Mouse (Mus musculus) heart, postnatal 4 days (tissue): ENCODE measurements at regions not wholly inside any gene's neighbourhood (a gene's known extent, or its start where the extent isn't known, plus 50 kb on each side); places are given as distances from the start of the nearest gene placed in this dataset.
"Not testable (repeated sequence)": the region's sequence is repeated elsewhere in the genome, so short reads cannot be mapped to it uniquely, and the experiment has no call there.

Source experiments
- DNase-seq: peaks from one replicate; pipeline ENCODE4 v3.0.0; 2021

DNA sequence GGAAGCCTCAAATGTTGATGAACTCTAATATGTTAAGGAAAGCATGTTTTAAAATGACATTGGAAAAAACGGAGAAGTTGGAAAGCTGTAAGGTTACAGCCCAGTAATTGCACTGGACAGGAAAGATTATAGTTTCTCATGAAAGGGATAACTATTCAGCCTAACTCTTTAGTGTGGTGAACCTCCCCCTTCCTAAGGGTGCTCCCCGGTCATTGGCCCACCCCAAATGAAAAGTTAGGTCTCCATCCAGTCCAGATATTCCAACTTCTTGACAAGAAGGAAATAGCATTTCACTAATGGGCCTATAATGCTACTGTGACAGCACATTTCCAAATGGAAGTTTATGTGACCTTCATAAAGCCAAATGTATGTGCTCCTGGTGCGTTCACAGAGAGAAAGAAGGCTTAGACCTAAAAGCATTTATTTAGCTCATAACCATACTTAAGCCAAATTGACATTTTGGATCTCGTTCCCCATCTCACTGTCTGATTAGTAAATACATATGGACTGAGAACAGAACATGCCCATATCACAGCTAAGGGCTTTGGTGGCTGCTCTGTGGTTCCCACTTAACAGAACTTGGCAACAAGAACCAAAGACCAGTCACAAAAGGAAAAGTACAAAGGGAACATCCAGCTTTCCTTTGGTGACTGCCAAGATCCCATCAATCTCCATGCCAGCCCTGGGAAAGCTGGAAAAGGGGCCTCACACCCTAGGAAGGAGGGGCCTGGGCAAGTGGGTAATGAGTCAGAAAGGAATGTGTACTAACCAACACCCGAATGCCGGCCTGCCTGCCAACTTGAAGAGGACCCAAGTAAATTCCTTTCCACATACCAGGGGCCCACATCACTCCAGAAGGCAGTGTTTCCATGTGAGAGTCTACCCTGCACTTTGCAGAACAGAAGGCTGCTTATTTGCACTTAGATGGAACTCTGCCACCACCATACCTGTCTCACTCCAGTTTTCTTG, 155.1 kb upstream of the Chst7 start:
- peak; percentile 46 for DNase-seq

DNA sequence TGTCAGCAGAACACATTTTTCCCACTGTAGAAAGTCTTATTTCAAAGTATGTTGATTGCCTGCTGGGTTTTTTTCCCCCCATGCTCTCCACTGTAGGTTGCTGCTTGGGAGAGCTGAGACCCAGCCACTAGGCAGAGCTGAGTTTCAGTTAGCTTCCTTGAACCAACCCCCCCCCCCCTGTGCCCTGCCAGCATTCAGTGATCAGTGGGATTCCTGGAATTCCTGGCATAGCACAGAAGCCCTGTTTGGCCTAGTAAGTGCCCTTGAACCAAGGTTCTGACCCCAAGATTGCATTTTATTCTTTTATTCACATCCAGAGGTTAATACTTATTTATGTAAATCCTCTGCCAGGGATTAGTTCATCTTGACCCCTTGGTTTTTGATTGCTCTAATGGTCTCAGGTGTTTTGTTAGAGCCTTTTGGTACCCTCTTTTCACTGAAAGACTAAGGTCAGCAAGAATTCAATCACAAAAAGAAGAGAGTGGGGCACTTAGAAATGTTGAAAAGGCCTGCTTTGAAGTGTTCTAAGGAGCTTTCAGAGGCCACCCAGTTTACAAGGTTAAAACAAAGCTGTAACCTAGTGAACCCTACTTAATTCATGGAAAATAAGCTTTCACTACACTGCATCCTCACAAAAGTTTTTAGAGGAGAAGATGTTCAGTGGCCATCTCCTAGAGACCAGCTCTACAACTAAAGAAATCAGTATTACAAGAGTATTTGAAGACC, 152.6 kb upstream of the Chst7 start:
- no peak for DNase-seq

DNA sequence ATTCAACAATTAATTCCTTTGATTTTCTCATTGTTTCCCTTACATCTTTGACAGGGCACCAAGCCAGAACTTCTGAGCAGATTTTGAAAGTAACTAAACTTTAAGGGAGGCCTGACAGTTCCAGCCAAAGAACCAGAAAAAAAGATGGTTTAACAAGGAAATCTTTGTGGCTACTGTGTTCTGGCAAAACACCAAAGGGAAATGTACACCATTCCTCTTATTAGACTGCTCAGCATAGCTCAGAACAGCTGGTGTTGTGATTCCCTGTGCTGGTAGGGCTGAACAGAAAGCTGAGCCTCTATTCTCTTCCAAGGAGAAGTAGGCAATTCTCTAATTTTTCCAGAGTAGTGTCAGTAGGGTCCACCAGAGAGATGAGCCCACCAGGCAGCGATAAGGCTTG, 142.4 kb upstream of the Chst7 start:
- no peak for DNase-seq

DNA sequence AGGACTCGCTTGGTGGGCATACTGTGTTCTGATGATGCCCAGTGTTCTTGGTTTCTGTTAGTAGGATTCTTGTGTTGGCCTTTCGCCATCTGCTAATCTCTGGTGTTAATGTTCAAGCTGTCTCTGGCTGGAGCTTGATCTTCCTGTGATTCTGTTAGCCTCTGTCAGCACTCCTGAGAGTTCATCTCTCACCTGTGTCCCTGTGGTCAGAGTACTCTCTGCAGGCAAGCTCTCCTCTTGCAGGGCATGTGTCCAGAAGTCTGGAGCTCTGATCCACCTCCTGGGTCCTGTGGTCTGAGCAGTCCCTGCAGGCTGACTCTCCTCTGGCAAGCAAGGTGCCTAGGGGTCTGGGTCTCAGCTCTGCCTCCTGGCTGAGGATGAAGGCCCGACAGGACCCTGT, 130.0 kb upstream of the Chst7 start:
- not testable (repeated sequence) for DNase-seq

DNA sequence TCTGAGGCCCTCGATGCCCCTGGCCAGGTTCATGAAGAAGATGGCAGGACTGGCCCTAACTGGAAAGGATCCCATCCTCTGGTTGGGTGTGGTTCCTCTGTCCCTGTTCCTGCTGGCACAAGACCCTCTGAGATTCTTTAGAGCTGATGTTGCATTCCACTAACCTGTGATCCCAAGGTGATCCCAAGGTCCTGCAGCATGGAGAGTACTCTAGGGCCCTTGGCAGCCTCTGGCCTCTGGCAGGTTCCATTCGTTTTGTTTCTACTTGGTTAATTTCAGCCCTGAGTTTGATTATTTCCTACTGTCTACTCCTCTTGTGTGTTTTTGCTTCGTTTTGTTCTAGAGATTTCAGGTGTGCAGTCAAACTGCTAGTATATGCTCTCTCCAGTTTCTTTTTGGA, 129.5 kb upstream of the Chst7 start:
- no peak for DNase-seq

DNA sequence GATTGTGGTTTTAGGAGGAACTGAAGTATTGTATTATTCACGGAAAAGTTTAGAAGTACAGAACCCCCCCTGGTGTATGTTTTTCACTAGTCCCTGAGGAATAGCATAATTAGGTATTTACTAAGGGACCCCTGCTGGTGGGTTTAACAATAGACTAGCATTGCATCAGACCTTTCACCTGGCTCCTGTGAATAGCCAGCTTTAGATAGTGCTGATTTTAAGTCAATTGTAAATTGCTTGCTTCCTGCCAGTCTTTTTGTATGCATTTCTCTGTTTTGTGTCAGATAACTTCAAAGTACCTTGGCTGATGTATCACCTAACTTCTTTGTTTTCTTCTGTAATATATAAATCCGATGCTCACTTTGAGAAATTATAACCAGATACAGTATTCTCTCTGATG, 116.1 kb upstream of the Chst7 start:
- no peak for DNase-seq
